Mouse (Mus musculus): ENCODE data around the gene Sh3bp2. TPM values are rescaled to one million over a fixed set of nuclear protein-coding genes. Genes with fewer than 3 reads are reported as not detected.
"Not testable (repeated sequence)": the region's sequence is repeated elsewhere in the genome, so short reads cannot be mapped to it uniquely, and the experiment has no call there.

Sh3bp2 gene
- polyA plus RNA-seq, 1 experiment from 2014 or later, result 13.9 TPM

DNA sequence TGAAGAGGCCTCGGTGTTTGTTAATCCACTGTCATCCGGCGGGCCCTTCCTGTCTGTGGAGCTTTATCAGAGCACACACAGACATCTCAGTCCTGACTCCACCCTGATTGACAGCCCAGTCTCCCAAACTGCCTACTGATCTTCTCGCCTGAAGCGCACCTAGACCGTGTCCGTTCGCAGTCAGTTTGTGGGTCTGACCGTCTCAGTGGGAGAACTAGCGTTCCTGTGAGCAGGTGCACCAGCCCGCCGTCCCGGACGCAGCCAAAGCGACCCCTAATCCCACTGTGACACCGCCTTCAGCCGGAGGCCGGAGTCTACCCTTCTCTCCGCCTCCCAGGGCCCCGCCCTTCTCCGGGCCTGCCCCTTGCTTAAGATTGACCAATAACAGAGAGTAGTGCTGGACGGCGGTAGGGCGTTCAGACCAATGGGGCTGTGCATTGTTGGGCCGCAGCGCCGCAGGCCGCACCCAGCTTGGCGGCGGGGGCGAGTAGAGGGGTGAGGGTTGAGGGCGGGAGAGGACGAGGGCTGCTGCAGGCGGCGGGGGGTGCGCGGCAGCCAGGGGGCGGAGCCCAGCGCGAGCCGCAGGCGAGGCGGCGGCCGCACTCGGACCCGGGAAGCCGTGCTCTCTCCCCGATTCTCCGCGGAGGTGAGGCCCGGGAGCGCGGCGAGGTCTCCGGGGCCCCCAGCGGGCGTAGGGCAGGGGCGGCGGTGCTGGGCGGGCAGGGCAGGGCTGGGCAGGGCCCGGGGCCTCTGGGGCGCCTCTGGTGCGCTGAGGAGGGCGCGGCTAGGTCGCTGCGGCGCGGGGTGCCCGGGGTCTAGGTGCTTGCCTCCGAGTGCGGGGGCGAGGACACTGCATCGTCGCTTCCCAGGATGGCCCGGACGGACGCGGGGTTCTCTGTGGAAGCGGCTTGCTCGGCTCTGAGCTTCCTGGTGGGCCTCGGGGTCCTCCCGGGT is 47.9 kb downstream of the Sh3bp2 start, which contains the start of gene Add1:
Add1 (plus strand) TSS at position 397 of the 954 bp plus-strand sequence.
- Histone ChIP-seq H3K4me2 (peak within 1 kb of the TSS; percentile 68), H3K27me3 (no peaks in the 10 kb centered on the region), H3K4me3 (peak within 1 kb of the TSS; percentile 95), H3K36me3 (peaks cover 9% of the 10 kb centered on the region; the same call in 1 of the 2 replicates), H3K9ac (peak within 1 kb of the TSS; percentile 98), H3K4me1 (peaks cover 17% of the 10 kb centered on the region), H3K9me3 (no peaks in the 10 kb centered on the region), H3K27ac (peak within 1 kb of the TSS; percentile 88)
- peak; percentile 100 for ATAC-seq (ENCODE audit: insufficient number of reproducible peaks, insufficient read depth, low FRiP score, low TSS enrichment, low read depth)
- WGBS, result under 1% methylated on average over 64 of the region's 84 CpGs

DNA sequence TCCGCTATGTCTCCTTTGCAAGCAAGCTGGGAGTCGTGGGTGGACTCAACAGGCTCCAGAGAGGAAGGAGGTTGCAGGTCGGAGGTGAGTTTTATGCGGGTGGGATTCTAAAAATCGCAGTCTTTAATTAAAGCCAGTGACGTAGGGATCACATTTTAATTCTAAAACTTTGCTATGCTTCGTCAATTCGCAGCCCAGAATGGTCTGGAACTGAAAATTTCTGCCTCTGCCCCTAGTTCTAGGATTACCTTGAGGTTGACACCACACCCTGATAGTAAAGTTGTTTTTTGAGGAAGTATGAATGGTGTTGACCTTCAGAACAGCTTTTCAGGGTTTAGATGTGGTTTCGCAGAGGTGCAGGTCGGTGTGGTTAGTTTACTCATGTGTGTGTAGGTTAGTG is 49.1 kb downstream of the Sh3bp2 start:
- Histone ChIP-seq H3K4me1 (peaks cover 17% of the 10 kb centered on the region), H3K4me2 (peak overlapping the region; percentile 68), H3K27ac (peak overlapping the region; percentile 40; the same call in 1 of the 2 replicates), H3K9ac (peak overlapping the region; percentile 98), H3K4me3 (peak overlapping the region; percentile 95), H3K9me3 (no peaks in the 10 kb centered on the region), H3K36me3 (peaks cover 9% of the 10 kb centered on the region; the same call in 1 of the 2 replicates), H3K27me3 (no peaks in the 10 kb centered on the region)
- WGBS, result 29% methylated on average over 10 of the region's 10 CpGs
- no peak for ATAC-seq (ENCODE audit: insufficient number of reproducible peaks, insufficient read depth, low FRiP score, low TSS enrichment, low read depth)

DNA sequence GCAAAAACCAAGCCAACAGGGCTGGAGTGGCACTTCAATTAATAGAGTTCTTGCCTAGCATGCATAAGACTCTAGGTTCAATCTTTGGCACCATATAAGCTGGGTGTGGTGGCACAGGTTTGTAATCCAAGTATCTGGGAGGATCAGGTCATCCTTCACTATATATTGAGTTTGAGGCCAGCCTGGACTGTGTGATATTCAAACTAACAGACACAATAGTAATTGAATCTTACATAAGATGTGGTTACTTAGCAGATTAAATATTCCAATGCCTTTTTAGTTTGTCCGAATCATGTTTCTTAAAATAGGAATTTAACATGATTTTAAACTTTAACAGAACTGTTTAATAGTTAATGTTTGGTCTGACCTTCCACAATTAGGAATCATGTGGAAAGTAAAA is 50.6 kb downstream of the Sh3bp2 start:
- Histone ChIP-seq H3K36me3 (peaks cover 9% of the 10 kb centered on the region; the same call in 1 of the 2 replicates), H3K27ac (no peak overlapping the region), H3K4me3 (no peak overlapping the region), H3K9ac (no peak overlapping the region), H3K9me3 (no peaks in the 10 kb centered on the region), H3K4me2 (no peak overlapping the region), H3K27me3 (no peaks in the 10 kb centered on the region), H3K4me1 (peaks cover 17% of the 10 kb centered on the region)
- WGBS, result 84% methylated on average over 1 of the region's 1 CpGs
- ATAC-seq (ENCODE audit: insufficient number of reproducible peaks, insufficient read depth, low FRiP score, low TSS enrichment, low read depth), result no peak

DNA sequence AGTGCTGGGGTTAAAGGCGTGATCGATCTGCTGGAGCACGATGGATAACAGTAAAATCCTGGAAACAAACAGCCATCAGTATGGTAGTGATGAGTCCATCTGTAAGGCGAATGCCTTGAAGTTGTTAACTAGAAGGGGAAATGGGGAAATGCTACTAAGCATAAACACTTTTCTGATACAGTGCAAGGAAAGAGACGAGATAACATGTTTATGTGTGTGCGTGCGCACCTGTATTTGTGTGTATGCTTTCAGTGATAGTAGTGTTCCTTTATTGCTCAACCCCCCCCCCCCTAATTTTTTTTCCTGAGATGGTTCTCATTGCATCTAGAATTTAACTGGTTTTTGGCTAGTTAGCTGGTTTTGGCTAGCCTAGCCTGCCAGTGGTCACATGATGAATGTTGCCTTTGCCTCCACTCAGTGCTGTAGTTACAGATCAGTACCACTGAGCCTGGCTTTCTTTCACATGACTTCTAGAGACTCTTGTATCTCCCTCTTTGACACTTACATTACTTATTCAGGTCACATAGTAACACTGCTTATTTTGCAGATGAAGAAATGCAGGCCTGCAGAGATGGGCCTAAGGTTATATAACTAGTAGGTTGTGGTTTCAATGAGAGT is 52.5 kb downstream of the Sh3bp2 start:
- no peak overlapping the region for H3K4me2 ChIP-seq

DNA sequence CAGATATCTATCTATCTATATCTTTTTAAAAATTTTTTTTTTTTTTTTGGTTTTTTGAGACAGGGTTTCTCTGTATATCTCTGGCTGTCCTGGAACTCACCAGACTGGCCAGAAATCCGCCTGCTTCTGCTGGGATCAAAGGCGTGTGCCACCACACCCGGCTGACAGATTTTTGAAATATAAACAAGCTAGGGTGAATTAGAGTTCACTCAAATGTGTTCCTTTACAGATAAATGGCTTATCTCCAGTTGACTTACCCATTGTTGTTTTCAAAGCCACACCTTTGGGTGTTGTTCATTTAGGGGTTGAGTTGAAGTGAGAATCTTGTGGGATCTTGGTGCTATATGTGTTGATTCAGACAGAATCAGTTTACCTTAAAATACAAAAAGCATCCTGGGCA is 53.7 kb downstream of the Sh3bp2 start:
- Histone ChIP-seq H3K27ac (no peak overlapping the region), H3K9ac (no peak overlapping the region), H3K27me3 (no peaks in the 10 kb centered on the region), H3K4me2 (no peak overlapping the region), H3K4me3 (no peak overlapping the region), H3K4me1 (peaks cover 21% of the 10 kb centered on the region), H3K9me3 (no peaks in the 10 kb centered on the region), H3K36me3 (peaks cover 9% of the 10 kb centered on the region; the same call in 1 of the 2 replicates)
- no peak for ATAC-seq (ENCODE audit: insufficient number of reproducible peaks, insufficient read depth, low FRiP score, low TSS enrichment, low read depth)
- 82% methylated on average over 3 of the region's 3 CpGs for WGBS

More for the DNA sequence above, 52.5 kb downstream of the Sh3bp2 start:
- peaks cover 9% of the 10 kb centered on the region; the same call in 1 of the 2 replicates for H3K36me3 ChIP-seq
- H3K4me3 ChIP-seq, result no peak overlapping the region
- no peak overlapping the region for H3K27ac ChIP-seq
- ATAC-seq (ENCODE audit: insufficient number of reproducible peaks, insufficient read depth, low FRiP score, low TSS enrichment, low read depth), result no peak
- H3K27me3 ChIP-seq, result no peaks in the 10 kb centered on the region
- WGBS, result 94% methylated on average over 7 of the region's 7 CpGs
- H3K9ac ChIP-seq, result no peak overlapping the region
- peaks cover 21% of the 10 kb centered on the region for H3K4me1 ChIP-seq
- no peaks in the 10 kb centered on the region for H3K9me3 ChIP-seq

DNA sequence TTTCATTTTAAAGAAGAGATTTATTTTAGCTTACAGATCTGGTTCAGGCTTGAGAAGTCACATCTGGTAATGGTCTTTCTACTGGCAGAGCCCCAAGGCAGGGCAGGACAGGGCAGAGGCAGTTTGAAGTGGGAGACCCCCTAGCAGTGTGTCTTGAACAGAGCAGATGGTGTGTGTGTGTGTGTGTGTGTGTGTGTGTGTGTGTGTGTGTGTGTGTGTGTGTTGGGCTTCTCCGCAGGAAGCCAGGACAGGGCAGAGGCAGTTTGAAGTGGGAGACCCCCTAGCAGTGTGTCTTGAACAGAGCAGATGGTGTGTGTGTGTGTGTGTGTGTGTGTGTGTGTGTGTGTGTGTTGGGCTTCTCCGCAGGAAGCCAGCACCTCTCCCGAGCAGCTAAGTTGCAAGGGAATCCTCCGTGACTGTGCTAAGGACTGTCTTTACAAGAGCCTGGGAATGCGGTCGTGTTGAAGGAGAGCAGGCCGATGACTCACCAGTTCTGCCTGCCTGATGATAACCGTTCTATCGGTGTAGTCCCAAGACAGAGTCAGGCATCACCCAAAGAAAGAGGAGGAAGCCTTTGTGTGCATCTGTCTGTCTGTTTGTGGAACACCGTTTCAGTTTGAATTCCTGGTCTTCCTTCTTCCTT is 56.2 kb downstream of the Sh3bp2 start:
- H3K4me1 ChIP-seq, result peaks cover 12% of the 10 kb centered on the region; the same call in 1 of the 2 replicates
- not testable (repeated sequence) for H3K36me3 ChIP-seq, H3K4me2 ChIP-seq, H3K9ac ChIP-seq, H3K9me3 ChIP-seq, H3K4me3 ChIP-seq, H3K27me3 ChIP-seq
- WGBS, result 40% methylated on average over 9 of the region's 10 CpGs
- peak; percentile 67; the same call in 1 of the 2 replicates for ATAC-seq (ENCODE audit: insufficient number of reproducible peaks, insufficient read depth, low FRiP score, low TSS enrichment, low read depth)
- H3K27ac ChIP-seq, result peak overlapping the region; percentile 67

DNA sequence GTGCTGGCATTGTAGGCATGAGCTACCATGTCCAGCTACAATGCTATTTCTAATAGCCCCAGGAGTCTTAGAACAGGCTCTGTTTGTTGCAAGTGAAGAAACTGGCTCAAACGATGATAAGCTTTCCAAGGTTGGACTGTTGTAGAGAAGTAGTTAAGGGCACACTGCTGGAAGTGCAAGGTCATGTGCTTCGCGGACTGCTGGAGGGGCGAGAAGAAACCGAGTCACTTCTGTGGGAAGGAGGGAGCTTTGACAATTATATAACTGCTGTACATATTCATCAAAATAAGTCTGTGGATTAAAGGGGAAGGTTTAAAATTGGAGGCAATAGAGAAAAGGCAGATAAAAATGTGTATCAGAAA is 56.7 kb downstream of the Sh3bp2 start:
- Histone ChIP-seq H3K9ac (no peak overlapping the region; the same call in 1 of the 2 replicates), H3K36me3 (peaks cover 4% of the 10 kb centered on the region; the same call in 1 of the 2 replicates), H3K27ac (peak overlapping the region; percentile 67), H3K27me3 (no peaks in the 10 kb centered on the region), H3K9me3 (no peaks in the 10 kb centered on the region), H3K4me3 (no peak overlapping the region), H3K4me2 (no peak overlapping the region), H3K4me1 (peaks cover 16% of the 10 kb centered on the region; the same call in 1 of the 2 replicates)
- 79% methylated on average over 5 of the region's 5 CpGs for whole genome bisulfite sequencing
- ATAC-seq (ENCODE audit: insufficient number of reproducible peaks, insufficient read depth, low FRiP score, low TSS enrichment, low read depth), result no peak

DNA sequence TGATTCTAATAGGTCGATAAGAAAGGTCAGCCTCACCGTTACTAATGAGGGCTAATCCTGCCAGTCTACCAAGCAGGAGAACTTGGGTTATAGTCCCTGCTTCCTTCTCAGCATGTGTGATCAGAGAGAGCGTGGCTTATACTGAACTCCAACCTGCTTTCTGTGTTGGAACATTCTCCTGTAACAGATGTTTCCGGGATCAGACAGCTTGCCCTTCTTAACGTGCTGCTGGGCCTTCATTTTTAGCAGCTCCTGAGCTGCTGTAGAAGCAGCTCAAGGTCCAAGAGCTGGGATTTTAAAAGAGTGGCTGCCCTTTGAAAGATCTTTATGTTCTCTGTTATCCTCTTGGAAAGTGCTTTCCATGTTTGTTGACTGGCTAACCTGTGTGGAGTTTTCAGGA is 59.6 kb downstream of the Sh3bp2 start:
- H3K36me3 ChIP-seq, result peaks cover 4% of the 10 kb centered on the region; the same call in 1 of the 2 replicates
- WGBS, result 79% methylated on average over 5 of the region's 5 CpGs
- no peak overlapping the region for H3K4me2 ChIP-seq
- no peaks in the 10 kb centered on the region for H3K27me3 ChIP-seq
- H3K9me3 ChIP-seq, result no peaks in the 10 kb centered on the region
- H3K4me1 ChIP-seq, result peaks cover 23% of the 10 kb centered on the region
- H3K4me3 ChIP-seq, result no peak overlapping the region
- no peak overlapping the region for H3K9ac ChIP-seq
- no peak overlapping the region for H3K27ac ChIP-seq
- ATAC-seq (ENCODE audit: insufficient number of reproducible peaks, insufficient read depth, low FRiP score, low TSS enrichment, low read depth), result no peak

DNA sequence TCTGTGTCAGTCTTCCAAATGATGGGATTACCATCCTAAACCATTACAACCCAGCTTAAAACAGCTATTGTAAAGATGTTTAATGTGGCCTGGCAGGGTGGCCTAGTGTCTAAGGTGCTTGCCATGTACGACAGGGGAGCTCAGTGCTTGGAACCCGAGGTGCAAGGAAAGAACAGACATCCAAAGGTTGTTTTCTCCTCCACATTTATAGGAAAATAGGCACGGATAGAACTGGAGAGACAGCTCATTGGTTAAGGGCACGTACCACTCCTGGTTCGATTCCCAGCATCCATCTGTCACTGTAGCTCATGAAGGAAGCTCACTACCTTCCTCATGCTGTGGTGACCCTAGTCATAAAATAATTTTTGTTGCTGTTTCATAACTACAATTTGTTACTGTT is 62.2 kb downstream of the Sh3bp2 start:
- no peak for ATAC-seq (ENCODE audit: insufficient number of reproducible peaks, insufficient read depth, low FRiP score, low TSS enrichment, low read depth)
- Histone ChIP-seq H3K27ac (no peak overlapping the region), H3K4me1 (peaks cover 20% of the 10 kb centered on the region), H3K4me3 (no peak overlapping the region), H3K9me3 (no peaks in the 10 kb centered on the region), H3K36me3 (peaks cover 7% of the 10 kb centered on the region), H3K9ac (no peak overlapping the region), H3K4me2 (no peak overlapping the region), H3K27me3 (no peaks in the 10 kb centered on the region)
- 88% methylated on average over 5 of the region's 5 CpGs for WGBS

DNA sequence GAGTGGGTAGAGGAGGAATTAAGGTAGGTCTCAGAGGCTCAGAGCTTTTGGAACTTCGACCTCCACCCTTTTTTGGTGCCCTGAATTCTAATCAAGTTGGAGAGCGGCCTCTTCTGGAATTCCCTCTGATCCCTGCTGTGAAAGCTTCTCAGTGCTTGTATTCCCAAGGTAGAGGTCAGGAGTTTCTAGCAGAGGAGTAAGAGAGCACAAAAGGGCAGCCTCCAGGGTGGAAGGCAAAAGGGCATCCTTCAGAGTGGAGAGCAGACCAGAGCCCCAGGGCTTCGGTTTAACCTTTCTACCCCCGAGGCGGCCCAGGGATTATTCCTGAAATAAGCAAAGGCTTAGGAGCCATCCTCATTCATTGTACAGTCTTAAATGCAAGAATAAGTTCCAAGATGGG is 64.4 kb downstream of the Sh3bp2 start:
- WGBS, result 16% methylated on average over 5 of the region's 5 CpGs
- Histone ChIP-seq H3K36me3 (peaks cover 17% of the 10 kb centered on the region), H3K27ac (no peak overlapping the region)

DNA sequence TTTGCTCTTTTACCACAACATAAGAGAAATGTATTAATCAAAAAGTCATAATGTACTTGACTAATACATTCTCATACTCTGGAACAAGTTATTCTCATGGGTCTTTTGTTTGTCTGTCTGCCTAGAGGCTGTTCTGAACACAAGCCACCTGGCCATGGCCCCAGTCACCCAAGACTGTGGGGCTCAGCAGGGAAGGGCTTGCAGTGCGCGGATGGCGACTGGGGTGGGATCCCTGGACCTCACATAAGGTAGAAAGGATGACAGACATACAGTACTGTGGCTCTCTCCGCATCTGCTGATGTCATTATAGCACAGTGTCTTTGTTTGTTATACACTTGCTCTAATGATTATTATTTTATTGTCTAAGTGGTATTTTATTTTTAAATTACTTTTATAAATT is 65.1 kb downstream of the Sh3bp2 start:
- H3K9ac ChIP-seq, result no peak overlapping the region
- H3K4me3 ChIP-seq, result no peak overlapping the region
- WGBS, result 51% methylated on average over 4 of the region's 4 CpGs
- H3K36me3 ChIP-seq, result peaks cover 17% of the 10 kb centered on the region
- ATAC-seq (ENCODE audit: insufficient number of reproducible peaks, insufficient read depth, low FRiP score, low TSS enrichment, low read depth), result no peak
- no peaks in the 10 kb centered on the region for H3K9me3 ChIP-seq
- no peak overlapping the region for H3K4me2 ChIP-seq
- no peaks in the 10 kb centered on the region for H3K27me3 ChIP-seq
- no peak overlapping the region for H3K27ac ChIP-seq
- peaks cover 20% of the 10 kb centered on the region for H3K4me1 ChIP-seq

More for the DNA sequence above, 64.4 kb downstream of the Sh3bp2 start:
- Histone ChIP-seq H3K4me3 (no peak overlapping the region), H3K4me1 (peaks cover 20% of the 10 kb centered on the region), H3K9me3 (no peaks in the 10 kb centered on the region), H3K27me3 (no peaks in the 10 kb centered on the region), H3K4me2 (no peak overlapping the region), H3K9ac (no peak overlapping the region)
- no peak for ATAC-seq (ENCODE audit: insufficient number of reproducible peaks, insufficient read depth, low FRiP score, low TSS enrichment, low read depth)

All from embryonic facial prominence, embryonic 13.5 days (tissue).